Mouse (Mus musculus): Measurements from ENCODE around the gene Lrrc2. TPM values are rescaled to one million over a fixed set of nuclear protein-coding genes. Genes with fewer than 3 reads are reported as not detected.

Lrrc2 gene
- total and polyA plus RNA-seq, 3 experiments: 0.07 TPM; not detected in 2

GRCm38 (mm10) chr9:110907201-110907837 is 44.0 kb upstream of the Lrrc2 start:
- Histone ChIP-seq H3K4me1 (ENCODE audit: control insufficient read depth in 1 of 2, insufficient read depth in 2 of 2, low read length in 2 of 2) (no peaks in the 10 kb centered on the region), H3K4me3 (ENCODE audit: control insufficient read depth in 1 of 2, insufficient read depth in 1 of 2, low read depth in 2 of 2, low read length in 2 of 2) (no peak overlapping the region), H3K27me3 (ENCODE audit: control insufficient read depth in 1 of 2, insufficient read depth in 2 of 2, low read length in 2 of 2) (no peaks in the 10 kb centered on the region), H3K36me3 (ENCODE audit: control insufficient read depth in 1 of 2, insufficient read depth in 2 of 2, low read length in 2 of 2) (no peaks in the 10 kb centered on the region), H3K79me2 (ENCODE audit: control insufficient read depth, insufficient read depth, low read length, poor library complexity) (no peaks in the 10 kb centered on the region), H3K9ac (ENCODE audit: control insufficient read depth, low read depth, low read length, poor library complexity, severe bottlenecking) (no peak overlapping the region), H3K27ac (ENCODE audit: control insufficient read depth, low read depth, low read length) (no peak overlapping the region), H3K9me3 (replicated peaks; ENCODE audit: insufficient read depth, low read length) (no peaks in the 10 kb centered on the region)
- TF ChIP-seq MEF2A (IDR thresholded peaks at IDR 0.05; ENCODE audit: extremely low read depth, insufficient replicate concordance, low read depth, low read length, poor library complexity, severe bottlenecking): no peak
- TF ChIP-seq CTCF (IDR thresholded peaks at IDR 0.05 in 2 of 3, conservative IDR thresholded peaks at IDR 0.05 in 1 of 3; ENCODE audit: control insufficient read depth in 1 of 3, insufficient read depth in 1 of 3, low read depth in 2 of 3, low read length in 3 of 3, poor library complexity in 1 of 3, severe bottlenecking in 1 of 3): no peak
- no peak for TF ChIP-seq ZC3H11A (IDR thresholded peaks at IDR 0.05; ENCODE audit: low read depth, low read length)
- no peak for TF ChIP-seq HCFC1 (IDR thresholded peaks at IDR 0.05; ENCODE audit: low read depth, low read length)
- TF ChIP-seq MAFK (IDR thresholded peaks at IDR 0.05; ENCODE audit: borderline replicate concordance, low read depth, low read length): no peak
- TF ChIP-seq POLR2AphosphoS2 (IDR thresholded peaks at IDR 0.05; ENCODE audit: low read length): no peak
- no peak for DNase-seq (ENCODE audit: low read depth, low spot score)

DNA sequence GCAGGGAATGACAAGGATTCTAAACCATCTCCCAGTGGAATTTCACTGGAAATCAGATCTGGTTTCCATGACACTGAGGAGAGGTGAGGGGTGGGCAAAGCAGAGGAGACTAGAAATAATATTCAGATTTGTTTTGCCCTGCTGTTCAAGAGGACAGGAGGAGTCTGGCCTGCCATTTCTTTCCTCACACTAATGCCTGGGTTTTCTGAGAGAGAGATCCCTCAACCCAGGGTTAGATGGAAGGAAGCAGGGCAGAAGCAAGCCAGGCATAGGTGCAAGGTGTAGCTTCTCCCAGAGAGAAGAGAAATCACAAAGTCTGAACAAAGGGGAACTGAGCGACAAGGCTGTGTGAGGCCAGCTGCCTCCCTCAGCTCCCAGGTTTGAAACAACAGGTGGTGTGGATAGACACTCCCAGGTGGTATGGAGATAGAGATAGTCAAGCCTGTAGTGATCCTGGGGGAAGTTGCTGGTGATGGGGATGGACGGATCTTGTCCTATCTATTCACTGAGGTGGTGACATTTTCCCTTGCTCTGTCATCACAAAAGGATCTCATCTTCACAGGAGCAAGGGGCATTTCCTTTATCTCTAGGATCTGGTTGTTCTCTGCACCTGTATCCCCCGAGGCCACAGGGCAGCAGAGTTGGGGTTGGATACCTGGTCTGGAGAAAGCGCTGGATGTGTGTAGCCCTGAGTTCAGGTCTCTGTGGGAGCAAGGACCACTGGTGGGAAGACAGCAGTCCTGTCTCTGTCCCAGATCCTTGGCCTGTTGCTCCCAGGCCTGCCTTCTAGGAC is 43.3 kb upstream of the Lrrc2 start:
- H3K9me3 ChIP-seq (replicated peaks; ENCODE audit: insufficient read depth, low read length): no peaks in the 10 kb centered on the region
- H3K4me3 ChIP-seq (ENCODE audit: control insufficient read depth in 1 of 2, insufficient read depth in 1 of 2, low read depth in 2 of 2, low read length in 2 of 2): no peak overlapping the region
- no peaks in the 10 kb centered on the region for H3K27me3 ChIP-seq (ENCODE audit: control insufficient read depth in 1 of 2, insufficient read depth in 2 of 2, low read length in 2 of 2)
- H3K27ac ChIP-seq (ENCODE audit: control insufficient read depth, low read depth, low read length): no peak overlapping the region
- no peaks in the 10 kb centered on the region for H3K36me3 ChIP-seq (ENCODE audit: control insufficient read depth in 1 of 2, insufficient read depth in 2 of 2, low read length in 2 of 2)
- no peak overlapping the region for H3K9ac ChIP-seq (ENCODE audit: control insufficient read depth, low read depth, low read length, poor library complexity, severe bottlenecking)
- no peaks in the 10 kb centered on the region for H3K4me1 ChIP-seq (ENCODE audit: control insufficient read depth in 1 of 2, insufficient read depth in 2 of 2, low read length in 2 of 2)
- no peak for DNase-seq (ENCODE audit: low read depth, low spot score)
- no peaks in the 10 kb centered on the region for H3K79me2 ChIP-seq (ENCODE audit: control insufficient read depth, insufficient read depth, low read length, poor library complexity)
- no peak for TF ChIP-seq USF1 (IDR thresholded peaks at IDR 0.05; ENCODE audit: low read depth, low read length)
- no peak for TF ChIP-seq ZNF384 (IDR thresholded peaks at IDR 0.05; ENCODE audit: low read depth, low read length)
- no peak for TF ChIP-seq MXI1 (IDR thresholded peaks at IDR 0.05; ENCODE audit: low read depth, low read length)
- TF ChIP-seq CTCF (IDR thresholded peaks at IDR 0.05 in 2 of 3, conservative IDR thresholded peaks at IDR 0.05 in 1 of 3; ENCODE audit: control insufficient read depth in 1 of 3, insufficient read depth in 1 of 3, low read depth in 2 of 3, low read length in 3 of 3, poor library complexity in 1 of 3, severe bottlenecking in 1 of 3): no peak

DNA sequence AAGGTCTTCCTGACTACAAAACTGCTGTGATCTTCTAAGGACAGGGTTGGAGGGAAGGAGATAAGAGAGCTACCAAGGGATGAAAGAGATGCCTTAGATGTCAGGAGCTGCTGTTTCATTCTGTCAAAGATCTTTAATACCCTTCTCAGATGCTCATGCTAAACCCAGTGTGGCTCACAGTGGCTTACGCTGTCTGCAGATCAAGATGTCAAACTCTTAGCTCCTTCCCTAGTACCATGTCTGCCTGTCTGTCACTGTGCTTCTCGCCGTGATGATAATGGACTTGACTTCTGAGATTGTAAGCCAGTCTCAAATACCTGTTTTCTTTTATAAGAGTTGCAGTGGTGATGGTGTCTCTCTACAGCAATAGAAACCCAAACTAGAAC is 42.7 kb upstream of the Lrrc2 start:
- Histone ChIP-seq H3K36me3 (ENCODE audit: control insufficient read depth in 1 of 2, insufficient read depth in 2 of 2, low read length in 2 of 2) (no peaks in the 10 kb centered on the region), H3K27ac (ENCODE audit: control insufficient read depth, low read depth, low read length) (no peak overlapping the region), H3K4me3 (ENCODE audit: control insufficient read depth in 1 of 2, insufficient read depth in 1 of 2, low read depth in 2 of 2, low read length in 2 of 2) (no peak overlapping the region), H3K9me3 (replicated peaks; ENCODE audit: insufficient read depth, low read length) (no peaks in the 10 kb centered on the region), H3K9ac (ENCODE audit: control insufficient read depth, low read depth, low read length, poor library complexity, severe bottlenecking) (no peak overlapping the region), H3K4me1 (ENCODE audit: control insufficient read depth in 1 of 2, insufficient read depth in 2 of 2, low read length in 2 of 2) (no peaks in the 10 kb centered on the region), H3K79me2 (ENCODE audit: control insufficient read depth, insufficient read depth, low read length, poor library complexity) (no peaks in the 10 kb centered on the region), H3K27me3 (ENCODE audit: control insufficient read depth in 1 of 2, insufficient read depth in 2 of 2, low read length in 2 of 2) (no peaks in the 10 kb centered on the region)
- TF ChIP-seq MEF2A (IDR thresholded peaks at IDR 0.05; ENCODE audit: extremely low read depth, insufficient replicate concordance, low read depth, low read length, poor library complexity, severe bottlenecking) (no peak), E2F4 (IDR thresholded peaks at IDR 0.05; ENCODE audit: borderline replicate concordance, low read depth, low read length) (no peak), POLR2AphosphoS5 (IDR thresholded peaks at IDR 0.05; ENCODE audit: borderline replicate concordance, low read depth, low read length) (no peak), KAT2A (conservative IDR thresholded peaks at IDR 0.05; ENCODE audit: low read depth, low read length) (no peak)
- no peak for DNase-seq (ENCODE audit: low read depth, low spot score)

Measured in MEL (cell line).